Mouse (Mus musculus) right cerebral cortex, adult 2 months (tissue): ENCODE results near the gene Qprt.

ENCODE experiments used
- DNase-seq, 2 experiments: peaks; one replicate each; pipeline ENCODE4 v3.0.0; 2021 to 2022; ENCODE audit warnings: low spot score in 2 of 2

Gene Qprt

DNA sequence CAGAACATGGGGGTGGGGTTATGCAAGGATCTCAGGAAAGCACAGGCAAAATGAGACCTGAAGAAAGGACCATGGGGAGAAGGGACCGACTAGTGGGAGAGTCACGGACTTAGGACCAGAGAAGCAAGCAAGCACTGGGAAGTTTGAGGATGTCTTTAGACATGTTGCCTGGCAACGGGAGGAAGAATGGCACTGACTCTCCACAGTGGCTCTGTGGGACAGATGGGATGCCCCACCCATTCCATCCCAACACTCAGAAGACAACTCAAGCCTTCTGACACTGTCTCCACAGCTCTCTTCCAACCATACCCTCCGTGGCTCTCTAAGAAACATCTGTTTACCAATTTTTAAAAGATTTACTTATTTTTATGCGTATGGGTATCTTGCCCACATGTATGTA is 11.1 kb upstream of the Qprt start:
- DNase-seq: peak in 1 of 2 experiments; percentile 18

DNA sequence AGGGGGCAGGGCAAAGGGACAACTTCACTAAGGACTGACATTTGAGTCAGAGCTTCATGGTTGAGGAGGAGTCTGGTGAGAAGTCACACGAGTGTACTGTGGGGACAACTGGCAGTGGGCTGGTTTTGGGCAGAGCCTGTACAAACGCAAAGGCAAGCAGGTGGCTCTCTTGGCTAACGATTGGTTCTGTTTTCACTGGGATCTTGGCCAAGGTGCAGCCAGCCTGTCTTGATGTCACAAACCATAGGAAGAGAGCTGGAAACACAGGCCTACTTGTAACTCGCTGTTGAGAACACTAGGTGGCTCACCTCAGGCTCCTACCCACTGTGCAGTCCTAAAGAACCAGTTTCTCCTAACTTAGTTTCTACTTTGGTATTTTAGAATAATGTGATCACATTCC is 7.6 kb upstream of the Qprt start:
- DNase-seq: peak; percentile 41 to 52

- DNase-seq: no peak
Observed at GRCm38 (mm10) chr7:127121061-127121910, 740 bp downstream of the Qprt start.

DNA sequence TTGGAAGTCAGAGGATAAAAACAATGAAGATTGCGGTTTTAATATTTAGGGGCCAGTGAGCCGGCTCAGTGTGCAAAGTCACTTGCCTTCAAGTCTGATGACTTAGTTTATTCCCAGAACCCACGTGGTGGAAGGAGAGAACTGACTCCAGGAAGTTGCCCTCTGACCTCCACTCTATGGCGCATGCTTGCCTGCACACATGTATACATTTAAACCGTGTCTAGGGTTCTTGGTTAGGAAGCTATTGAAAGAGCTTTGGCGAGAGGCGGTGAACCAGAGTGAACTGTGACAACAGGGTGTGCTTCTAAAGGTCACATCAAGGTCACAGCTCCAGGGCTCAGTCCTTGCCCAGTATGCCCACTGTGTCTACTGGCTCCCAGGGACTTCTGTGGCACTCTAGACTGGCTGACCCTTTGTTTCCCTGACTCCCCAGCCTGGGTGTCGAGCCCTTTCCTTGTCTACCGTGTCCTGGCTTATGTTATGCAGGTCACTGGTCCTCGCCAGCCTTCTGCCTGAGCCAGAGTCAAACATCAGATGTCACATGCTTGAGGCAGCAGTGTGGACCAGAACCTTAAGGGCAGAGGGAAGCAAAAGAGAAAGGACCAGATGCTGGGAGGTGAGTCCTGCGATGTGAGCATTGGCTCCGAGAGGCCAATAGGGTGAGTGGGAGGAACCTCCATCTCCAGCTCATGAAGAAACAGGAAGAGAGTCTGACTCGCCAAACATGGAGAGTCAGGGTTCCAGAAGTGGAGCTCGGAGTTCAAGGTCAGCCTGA is 3.2 kb downstream of the Qprt start:
- no peak for DNase-seq

DNA sequence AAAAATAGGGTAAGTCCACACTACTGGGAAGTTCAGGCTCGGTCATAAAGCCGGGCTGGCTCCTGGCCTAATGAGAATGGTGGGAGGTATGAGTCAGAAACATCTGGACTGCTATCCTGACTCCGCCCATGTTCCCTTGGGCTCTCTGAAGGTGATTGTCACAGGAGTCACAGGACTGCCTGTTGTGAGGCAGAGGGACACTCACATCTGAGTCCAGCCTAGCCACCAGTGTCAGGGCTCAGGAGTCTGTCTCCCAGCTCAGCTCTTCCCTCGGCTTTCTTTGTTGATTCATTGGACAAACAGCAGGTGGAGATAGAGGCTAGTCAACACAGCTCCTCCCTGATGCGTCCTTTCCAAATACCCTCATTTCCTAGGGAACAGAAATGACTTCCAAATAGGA is 4.1 kb downstream of the Qprt start:
- no peak for DNase-seq

GRCm38 (mm10) chr7:127116331-127116935 is 5.6 kb downstream of the Qprt start:
- DNase-seq: peak; percentile 20 to 44

GRCm38 (mm10) chr7:127114920-127115319 is 7.1 kb downstream of the Qprt start:
- DNase-seq: no peak

- DNase-seq: no peak
Observed at GRCm38 (mm10) chr7:127113614-127114259, 8.3 kb downstream of the Qprt start.

DNA sequence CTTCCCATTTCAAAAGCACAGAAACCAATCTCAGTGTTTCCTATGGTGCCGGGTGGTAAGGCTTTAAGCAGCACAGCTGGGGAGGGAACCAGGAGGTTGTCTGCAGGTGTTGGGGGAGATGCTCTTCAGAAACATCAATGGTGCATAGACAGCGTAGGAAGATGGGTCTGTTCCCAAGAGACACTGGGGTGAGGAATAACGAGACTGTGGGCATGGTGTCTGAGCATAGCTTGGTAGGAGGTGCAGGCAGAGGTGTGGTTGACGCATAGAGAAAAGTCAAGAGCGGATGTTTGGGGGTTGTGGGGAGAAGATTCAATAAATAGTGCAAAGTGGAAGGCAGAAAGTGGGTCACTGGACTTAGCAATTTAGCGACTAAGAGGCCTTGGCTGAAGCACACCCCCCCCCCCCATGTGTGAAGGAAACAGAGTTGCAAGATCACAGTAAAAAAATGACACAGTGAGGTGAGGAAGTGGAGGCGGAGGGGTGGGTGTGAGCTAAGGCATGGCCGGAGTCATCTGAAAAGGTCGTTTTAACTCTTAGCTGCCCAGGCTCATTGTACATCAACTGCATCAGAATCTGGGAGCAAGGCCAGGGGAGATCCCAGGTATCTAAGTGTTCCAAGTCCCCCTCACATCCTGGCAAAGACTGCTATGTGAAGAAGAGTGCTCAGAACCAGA is 9.0 kb downstream of the Qprt start:
- DNase-seq: no peak

DNA sequence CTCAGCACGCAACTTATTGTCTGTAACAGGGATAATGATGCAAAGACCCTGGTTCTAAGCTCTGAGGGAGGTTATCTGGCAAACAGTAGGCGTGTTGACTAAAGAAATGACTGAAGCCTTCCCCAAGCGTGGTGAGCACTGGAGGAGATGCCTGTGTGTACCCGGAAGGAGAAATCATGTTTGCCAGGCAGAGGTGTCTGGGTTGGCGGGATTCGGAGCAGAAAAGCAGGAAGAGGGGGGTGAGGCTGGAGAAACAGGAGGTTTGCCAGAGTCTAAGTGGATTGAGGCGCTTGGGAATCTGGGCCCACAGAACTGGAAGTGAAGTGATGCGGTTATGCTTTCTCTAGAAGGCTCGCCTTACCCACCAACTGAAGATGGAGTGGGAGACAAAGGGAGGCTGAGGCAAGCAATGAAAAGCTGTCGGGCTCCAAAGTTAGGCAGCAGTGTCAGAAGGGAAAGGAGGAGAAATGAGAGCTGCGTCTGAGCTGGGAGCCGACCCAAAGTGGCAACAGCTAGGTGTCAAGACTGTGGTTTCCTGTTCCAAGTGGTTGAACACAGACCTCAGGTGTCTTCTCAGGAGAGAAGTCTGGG is 9.7 kb downstream of the Qprt start:
- DNase-seq: peak; percentile 36 to 40

DNA sequence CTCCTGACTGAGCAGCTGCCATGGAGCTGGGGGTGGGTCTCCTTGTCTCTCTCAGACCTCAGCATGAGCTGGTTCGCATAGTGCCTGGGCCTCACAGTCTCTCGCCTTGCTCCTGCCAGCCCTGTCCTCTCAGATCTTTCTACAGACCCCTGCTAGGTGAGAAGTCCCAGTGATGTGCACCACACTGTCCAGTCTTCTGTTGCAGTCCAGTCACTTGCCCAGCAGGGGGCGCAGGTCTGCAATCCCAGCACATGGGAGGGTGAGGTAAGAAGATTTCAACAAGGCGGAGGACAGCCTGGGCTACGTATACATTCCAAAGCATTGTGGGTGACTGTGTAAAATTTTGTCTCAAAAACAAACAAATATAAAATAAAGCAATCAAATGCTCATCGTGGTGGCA is 10.6 kb downstream of the Qprt start:
- DNase-seq: peak; percentile 31 to 56

DNA sequence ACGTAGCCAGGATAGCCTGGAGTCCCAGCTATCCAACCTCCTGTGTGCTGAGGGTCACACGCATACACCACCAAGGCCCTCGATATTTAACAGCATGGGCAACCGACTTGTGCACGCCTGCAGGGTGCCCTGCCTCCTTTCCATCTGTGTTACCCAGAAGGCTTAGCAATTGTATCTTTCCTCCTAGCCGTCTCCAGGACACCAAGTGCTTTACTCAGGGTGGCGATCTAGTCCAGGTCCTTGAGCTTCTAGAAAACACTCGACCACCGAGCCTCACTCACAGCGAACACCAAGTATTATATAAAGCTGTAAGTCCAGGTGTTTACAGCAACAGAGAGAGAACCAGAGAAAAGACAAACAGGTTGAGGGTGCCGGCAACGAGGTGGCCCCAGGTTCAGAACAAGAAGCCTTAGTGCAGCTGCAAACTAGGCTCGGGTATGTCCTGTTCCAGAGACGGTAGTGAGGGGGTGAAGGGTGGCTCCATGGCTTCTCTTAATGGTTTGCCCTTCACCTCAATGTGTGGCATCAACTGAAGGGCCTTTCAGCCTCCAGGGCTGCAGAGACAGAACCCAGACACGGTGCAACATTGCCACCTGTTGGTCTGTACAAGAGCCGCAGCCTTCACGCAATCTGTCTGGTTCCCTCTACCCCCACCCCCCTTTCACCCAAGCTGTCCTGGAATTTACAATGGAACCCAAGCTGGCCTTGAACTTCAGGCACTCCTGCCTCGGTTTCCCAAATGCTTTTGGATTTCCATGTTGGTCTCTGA is 11.6 kb downstream of the Qprt start:
- peak; percentile 81 to 84 for DNase-seq

GRCm38 (mm10) chr7:127105551-127105950 is 16.5 kb downstream of the Qprt start:
- no peak for DNase-seq

DNA sequence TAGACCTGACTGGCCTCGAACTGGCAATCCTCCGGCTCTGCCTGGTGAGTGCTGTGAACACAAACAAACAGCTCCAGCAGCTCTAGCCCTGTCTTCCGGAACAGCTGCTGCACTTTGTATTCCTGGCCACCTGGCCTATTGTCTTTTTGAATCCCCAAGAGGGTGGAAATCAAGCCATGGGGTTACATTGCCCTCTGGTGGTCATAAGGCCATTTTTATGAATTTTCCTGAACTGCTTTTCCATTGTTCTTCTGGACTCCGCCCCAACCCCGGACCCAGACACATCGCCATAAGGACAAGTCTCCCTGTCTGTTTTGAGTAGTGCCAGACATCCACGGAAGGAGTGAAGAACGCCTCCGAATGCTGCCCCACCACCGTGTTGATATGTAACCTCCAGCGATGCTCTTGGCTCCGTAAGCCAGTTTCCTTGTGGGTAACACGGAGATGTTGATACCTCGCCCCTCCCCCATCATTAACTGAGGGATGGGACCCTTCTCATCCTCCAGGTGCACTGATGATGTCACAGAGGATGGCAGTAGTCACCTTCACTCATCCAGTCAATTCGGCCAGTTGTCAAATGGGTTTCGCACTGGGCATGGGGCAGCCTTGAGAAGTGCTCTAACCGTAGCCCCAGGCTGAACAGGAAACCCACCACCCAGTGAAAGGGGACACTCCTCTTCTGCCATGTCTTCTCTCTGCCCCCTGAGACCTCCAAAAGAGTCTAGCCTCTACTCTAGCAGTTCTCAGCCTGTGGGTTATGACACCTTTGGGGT is 17.3 kb downstream of the Qprt start:
- peak; percentile 81 to 85 for DNase-seq

DNA sequence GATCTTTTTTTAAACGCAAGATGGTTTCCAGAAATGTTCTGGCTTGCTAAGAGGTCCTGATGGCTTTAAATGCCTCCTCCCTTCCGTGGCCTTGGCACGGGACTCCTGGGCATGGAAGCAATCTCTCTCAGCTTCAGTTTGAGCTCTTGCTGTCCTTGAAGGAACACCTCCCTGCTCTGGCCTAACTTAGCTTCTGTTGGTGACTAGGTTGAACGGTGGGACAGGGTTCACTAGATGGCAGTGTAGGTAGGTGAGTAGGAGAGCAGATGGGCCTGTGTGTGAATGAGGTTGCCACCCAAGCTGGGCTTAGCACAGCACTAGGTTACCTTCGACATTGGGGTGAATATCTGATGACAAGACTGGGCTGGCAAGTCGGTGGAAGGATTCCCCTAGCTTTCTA is 18.1 kb downstream of the Qprt start:
- no peak for DNase-seq

- no peak for DNase-seq
Observed at GRCm38 (mm10) chr7:127102148-127102547, 19.9 kb downstream of the Qprt start.

DNA sequence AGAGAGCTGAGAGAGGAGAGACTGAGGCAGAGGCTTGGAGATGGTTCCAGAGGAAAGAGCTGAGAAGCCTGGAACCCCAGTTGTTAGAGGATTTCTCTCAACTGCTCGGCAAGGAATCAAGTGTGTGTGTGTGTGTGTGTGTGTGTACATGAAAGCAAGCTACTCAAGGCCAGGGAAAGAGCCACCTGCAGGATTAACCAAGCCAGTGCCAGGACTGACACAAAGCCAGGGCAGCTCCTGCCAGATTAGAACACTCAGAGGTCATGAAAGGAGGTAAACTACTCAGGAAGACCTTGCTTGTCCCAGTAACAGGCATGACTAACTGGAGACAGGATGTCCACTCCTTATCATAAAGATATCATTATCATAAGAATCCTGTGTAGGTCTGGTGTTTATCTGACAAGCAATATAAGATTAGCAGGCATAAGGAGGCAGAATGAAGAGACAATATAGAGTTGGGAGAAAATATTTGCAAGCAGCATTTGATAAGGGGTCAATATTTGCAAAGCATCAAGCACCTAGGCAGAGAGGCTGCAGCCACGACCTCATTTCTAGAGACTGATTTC is 20.5 kb downstream of the Qprt start:
- DNase-seq: no peak

- DNase-seq: no peak
Observed at GRCm38 (mm10) chr7:127099528-127099927, 22.5 kb downstream of the Qprt start.

GRCm38 (mm10) chr7:127098950-127099349 is 23.1 kb downstream of the Qprt start:
- DNase-seq: no peak
